Mouse (Mus musculus): ENCODE results near the gene Lzic.

DNA sequence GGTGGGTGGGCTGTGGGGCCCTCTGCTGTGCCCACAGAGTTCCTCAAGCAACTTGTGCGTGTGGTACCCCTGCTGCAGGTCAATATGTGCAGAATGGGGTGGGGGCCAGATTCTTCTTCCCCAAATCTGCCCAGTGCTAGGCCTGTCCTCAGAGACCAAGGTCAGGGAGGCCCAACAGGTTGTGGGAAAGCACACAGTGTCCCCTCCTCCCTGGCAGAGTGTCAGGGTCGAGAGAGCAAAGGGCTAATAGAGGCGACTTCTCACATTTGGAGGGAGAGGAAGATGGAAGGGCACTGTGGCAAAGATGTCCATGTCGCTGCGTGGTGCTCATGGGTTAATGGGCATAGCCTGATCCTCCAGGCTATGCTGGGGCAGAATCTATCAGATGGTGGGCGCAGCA, 40.8 kb downstream of the Lzic start:
- TF ChIP-seq CTCF (IDR thresholded peaks at IDR 0.05; ENCODE audit: insufficient read depth, low read length) (no peak), POLR2A (IDR thresholded peaks at IDR 0.05; ENCODE audit: borderline replicate concordance, extremely low read depth, low read depth, low read length) (no peak)
